Mouse (Mus musculus) gastrocnemius, postnatal 25 days (tissue): ENCODE data around the gene Oas1g. TPM values are rescaled to one million over a fixed set of nuclear protein-coding genes. Genes with fewer than 3 reads are reported as not detected.

ENCODE experiments used
- microRNA-seq, 2 experiments: library from miRNA; unstranded; fragments of <30 nt; microRNA quantifications; one replicate each; pipeline ENCODE4 v1.2.0; 2021; ENCODE audit warnings: borderline replicate concordance in 2 of 2
- total RNA-seq, 2 experiments: library from RNA; stranded (reverse); gene quantifications; 1 replicate in 1 of 2; 2 replicates in 1 of 2; pipeline ENCODE4 v1.2.3; 2021

Gene Oas1g
- total RNA-seq, 2 experiments from 2014 or later, result not detected

Small RNA genes within 50 kb of the gene (microRNA-seq; reads per million reads assigned to microRNA genes)
- 0 reads per million in 2 experiments for gene Gm22907

Other genes starting within 250 kb of the Oas1g start
- not detected for gene Rasal1, start 238.8 kb downstream of the Oas1g start, total RNA-seq
- gene Dtx1, start 175.7 kb downstream of the Oas1g start, total RNA-seq, result under 1 TPM; 0.61 to 0.91 TPM
- under 1 TPM; 0.21 to 0.28 TPM for gene Oas2, start 137.8 kb downstream of the Oas1g start, total RNA-seq
- not detected for gene Oas3, start 110.0 kb downstream of the Oas1g start, total RNA-seq
- gene Oas1e, start 92.1 kb downstream of the Oas1g start, total RNA-seq, result not detected
- not detected for gene Oas1c, start 75.1 kb downstream of the Oas1g start, total RNA-seq
- not detected for gene Oas1f, start 40.2 kb downstream of the Oas1g start, total RNA-seq
- not detected for gene Oas1h, start 26.2 kb downstream of the Oas1g start, total RNA-seq
- gene Oas1a, start 19.9 kb upstream of the Oas1g start, total RNA-seq, result under 1 TPM in 1 of 2 experiments, not detected in 1; 0.24 TPM
- gene Oas1d, start 26.9 kb upstream of the Oas1g start, total RNA-seq, result not detected
- gene Rph3a, start 122.5 kb upstream of the Oas1g start, total RNA-seq, result under 1 TPM in 1 of 2 experiments, not detected in 1; 0.11 TPM